Mouse (Mus musculus): ENCODE results near the gene Kmt2d. TPM values are rescaled to one million over a fixed set of nuclear protein-coding genes. Genes with fewer than 3 reads are reported as not detected.

Gene Kmt2d
- polyA plus RNA-seq, 1 experiment = 21.6 TPM

DNA sequence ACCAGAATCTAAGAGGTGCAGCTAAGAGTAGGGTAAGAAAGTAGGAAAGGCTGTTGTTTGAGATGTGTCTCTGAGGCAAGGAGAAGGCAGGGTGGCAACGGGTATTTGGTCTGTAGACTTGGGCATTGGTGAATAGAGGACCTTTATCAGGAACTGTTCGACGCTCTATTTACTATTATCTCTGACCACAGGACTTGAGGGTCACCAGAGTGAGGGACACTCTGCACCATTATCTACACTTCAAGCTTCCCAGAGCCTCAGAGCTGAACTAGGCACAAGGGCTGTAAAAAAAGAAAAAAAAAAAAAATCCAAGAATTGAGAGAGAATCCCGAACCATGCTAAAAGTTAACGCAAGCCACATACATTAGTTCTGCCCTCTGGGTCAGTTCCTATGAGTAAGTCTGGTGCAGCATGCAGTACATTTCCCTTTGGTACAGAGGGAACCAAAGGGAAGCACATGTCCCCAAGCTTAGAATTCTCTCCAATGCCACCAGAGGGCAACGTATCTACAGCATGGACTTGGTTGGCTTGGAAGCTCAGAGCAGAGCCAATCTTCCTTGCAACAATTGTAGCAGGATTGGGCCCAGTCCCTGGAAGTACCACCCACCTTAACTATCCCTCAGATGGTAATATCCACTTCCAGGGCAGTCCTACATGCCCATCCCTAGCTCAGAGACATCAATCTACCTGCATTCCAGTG lies 21.1 kb upstream of the Kmt2d start:
- DNase-seq (ENCODE audit: low read depth, low spot score) = no peak
- 37% methylated on average over 6 of the region's 6 CpGs for WGBS

DNA sequence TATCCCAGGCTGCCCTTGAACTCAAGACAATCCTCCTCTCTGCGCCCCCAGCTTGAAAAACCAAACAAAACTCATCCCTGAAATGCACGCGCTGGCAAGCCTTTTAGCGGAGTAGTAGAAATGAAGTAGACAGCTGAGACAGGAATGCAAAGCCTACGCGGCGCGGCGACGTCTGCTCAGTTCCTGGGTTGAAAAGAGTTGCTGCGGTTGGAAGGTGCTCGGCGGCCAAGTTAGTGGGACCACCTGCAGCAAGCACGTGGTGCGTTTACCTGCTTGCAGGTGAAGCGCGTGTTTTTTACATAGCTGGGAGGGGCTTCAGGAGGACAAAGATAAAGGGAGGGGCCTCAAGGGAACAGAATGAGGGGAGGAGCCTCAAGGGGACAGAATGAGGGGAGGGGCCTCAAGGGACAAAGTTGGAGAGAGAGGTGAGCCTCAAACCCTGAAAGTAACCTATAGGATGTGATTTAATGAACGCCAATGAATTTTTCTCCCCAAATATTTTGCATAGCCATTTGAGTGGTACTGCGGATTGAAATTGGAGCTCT lies 20.3 kb upstream of the Kmt2d start:
- DNase-seq (ENCODE audit: low read depth, low spot score) = no peak
- WGBS = 19% methylated on average over 19 of the region's 19 CpGs

DNA sequence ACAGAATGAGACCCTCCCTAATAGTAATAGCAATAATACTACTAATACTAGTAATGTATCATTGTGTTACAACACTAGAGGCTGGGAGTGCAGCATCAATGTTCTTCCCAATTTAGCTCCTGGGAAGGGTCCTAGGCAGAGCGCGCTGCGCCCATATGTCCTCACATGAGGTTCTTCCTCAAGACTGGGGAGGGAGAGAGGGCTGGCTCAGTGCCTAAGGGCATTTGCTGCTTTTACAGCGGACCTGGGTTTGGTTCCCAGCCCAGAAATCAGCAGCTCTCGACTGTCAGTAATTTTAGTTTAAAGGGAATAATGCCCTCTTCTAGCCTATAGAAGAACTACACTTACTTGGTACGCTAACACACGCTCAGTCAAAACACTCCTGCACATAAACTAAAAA lies 16.5 kb upstream of the Kmt2d start:
- WGBS = 76% methylated on average over 7 of the region's 7 CpGs
- DNase-seq (ENCODE audit: low read depth, low spot score) = no peak

DNA sequence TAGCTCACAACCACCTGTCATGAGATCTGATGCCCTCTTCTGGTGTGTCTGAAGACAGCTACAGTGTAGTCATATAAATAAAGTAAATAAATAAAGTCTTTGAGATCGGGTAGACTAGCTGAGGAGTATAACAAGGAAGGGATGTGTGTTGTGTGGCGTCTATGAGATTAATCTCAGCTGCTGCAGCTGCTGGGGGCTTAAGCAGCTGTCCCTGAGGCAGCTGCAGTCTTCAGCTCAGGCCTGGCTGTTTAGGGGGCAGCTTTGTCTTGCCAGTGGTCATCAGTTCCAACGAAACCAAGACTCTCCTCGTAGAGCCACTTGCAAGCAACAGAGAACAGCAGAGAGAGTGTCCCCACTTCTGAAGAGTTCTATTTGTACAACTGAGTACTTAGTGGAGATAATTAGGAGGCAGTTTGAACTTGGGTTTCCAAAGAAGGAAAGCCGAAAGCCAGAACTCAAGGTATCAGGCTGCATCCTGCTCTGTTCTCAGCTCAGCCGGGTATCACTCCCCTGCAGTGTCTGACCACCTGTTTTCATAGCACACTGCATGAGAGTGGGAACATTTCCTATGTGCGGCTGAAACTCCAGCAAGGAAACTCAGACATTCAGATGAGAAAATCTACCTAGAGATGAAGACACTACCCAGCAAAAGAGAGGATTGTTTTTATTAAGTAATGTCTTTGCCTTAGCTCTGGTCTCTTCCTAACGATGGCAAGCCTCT lies 15.8 kb upstream of the Kmt2d start:
- WGBS = 56% methylated on average over 8 of the region's 8 CpGs
- DNase-seq (ENCODE audit: low read depth, low spot score) = no peak

DNA sequence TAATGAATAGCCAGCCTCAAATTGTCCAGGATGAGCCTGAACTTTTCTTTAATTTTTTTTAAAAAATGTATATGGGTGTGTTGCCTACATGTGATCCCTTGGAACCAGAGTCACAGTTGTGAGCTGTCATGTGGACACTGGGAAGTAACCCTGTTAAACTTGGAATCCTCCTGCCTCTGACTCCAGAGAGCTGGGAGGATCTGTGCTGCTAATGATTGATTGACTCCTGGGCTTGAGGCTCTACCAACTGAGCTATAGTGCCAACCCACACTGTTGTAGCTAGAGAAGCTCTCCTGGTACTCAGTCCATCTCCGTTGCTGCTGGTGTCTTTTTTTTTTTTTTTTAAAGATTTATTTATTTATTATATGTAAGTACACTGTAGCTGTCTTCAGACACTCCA lies 13.1 kb upstream of the Kmt2d start:
- DNase-seq (ENCODE audit: low read depth, low spot score) = no peak
- 52% methylated on average over 1 of the region's 1 CpGs for WGBS

DNA sequence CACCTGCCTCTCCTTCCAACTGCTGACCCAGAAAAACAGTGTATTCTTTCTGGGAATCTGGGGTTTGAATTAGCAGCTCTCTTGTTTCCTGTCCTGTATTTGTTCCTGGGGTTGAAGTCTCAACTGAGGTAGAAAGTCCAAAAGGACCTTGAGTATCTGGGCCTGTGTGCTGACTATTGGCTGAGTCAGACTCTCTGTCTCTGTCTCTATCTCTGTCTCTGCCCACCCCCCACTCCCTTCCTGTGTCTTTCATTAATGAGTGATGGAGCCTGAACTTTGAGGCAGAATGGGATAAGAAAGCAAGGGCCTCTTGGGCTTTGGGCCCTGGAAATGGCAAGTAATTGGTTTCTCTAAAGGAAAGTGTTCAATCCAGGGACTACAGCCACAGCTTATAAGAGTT lies 12.7 kb upstream of the Kmt2d start:
- no peak for DNase-seq (ENCODE audit: low read depth, low spot score)

DNA sequence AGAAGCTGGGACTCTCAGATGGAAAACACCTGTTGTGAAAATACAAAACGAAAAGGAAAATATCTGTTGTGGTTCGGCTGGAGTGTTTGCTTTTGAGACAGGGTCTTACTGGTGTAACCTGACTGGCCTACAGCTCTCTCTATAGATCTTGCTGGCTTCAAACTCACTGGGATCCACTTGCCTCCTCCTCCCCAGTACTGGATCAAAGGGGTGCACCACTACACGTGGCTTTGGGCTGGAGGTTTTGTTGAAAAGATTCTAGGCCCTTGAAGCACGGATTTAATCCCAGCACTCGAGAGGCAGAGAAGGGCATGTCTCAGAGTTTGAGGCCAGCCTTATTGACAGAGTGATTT lies 10.6 kb upstream of the Kmt2d start:
- DNase-seq (ENCODE audit: low read depth, low spot score) = no peak
- WGBS = 12% methylated on average over 5 of the region's 5 CpGs

DNA sequence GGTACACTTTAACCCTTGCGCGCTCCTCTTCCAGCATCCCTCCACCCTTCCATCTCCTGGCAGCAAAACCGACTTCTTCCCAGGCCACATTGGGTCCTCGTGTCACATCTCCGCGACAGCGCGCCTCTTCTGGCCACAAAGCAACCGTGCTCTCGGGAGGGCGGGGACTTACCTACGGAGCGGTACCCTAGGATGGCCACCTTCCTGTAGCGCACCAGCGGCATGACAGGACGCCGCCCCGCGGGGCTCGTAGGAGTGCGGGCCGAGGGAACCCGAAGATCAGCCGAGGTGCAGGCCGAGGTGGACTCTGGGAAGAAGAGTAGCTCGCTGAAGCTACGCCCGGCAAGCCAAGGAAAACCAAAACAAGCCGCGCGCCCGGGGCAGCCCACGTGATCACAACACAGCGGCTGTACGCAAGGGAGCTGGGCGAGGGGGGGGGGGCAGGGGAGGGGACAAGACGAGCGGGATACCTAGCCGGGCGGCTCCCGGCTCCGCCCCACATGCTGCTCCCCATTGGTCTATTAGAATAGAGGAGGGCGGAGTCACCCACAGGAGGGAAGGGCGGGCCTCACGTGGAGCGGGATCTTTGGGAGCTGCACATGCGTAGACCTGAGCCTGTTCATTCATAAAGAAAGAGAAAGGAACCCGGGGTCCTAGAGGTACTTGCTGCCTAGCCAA lies 10.1 kb upstream of the Kmt2d start:
- DNase-seq (ENCODE audit: low read depth, low spot score) = peak; percentile 83
- WGBS = under 1% methylated on average over 48 of the region's 48 CpGs

DNA sequence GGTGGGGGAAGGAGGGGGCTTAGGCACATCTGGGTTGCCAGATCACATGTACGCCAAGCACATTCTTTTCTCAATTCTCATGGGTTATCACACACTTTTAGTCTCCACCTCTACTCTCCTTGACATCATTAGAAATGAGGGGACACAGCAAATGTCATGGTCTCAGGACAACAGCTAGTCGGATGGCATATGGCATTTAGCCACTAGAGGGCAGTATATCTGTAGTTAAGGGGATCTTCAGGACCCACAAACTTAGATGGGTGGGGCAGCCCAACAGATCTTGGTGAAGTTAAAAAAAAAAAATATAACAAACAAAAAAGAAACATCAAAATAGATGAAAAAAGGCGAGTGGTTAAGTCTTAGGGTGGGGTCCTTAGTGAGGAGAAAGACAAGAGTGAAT lies 6.3 kb upstream of the Kmt2d start:
- WGBS = 12% methylated on average over 3 of the region's 3 CpGs
- DNase-seq (ENCODE audit: low read depth, low spot score) = no peak

DNA sequence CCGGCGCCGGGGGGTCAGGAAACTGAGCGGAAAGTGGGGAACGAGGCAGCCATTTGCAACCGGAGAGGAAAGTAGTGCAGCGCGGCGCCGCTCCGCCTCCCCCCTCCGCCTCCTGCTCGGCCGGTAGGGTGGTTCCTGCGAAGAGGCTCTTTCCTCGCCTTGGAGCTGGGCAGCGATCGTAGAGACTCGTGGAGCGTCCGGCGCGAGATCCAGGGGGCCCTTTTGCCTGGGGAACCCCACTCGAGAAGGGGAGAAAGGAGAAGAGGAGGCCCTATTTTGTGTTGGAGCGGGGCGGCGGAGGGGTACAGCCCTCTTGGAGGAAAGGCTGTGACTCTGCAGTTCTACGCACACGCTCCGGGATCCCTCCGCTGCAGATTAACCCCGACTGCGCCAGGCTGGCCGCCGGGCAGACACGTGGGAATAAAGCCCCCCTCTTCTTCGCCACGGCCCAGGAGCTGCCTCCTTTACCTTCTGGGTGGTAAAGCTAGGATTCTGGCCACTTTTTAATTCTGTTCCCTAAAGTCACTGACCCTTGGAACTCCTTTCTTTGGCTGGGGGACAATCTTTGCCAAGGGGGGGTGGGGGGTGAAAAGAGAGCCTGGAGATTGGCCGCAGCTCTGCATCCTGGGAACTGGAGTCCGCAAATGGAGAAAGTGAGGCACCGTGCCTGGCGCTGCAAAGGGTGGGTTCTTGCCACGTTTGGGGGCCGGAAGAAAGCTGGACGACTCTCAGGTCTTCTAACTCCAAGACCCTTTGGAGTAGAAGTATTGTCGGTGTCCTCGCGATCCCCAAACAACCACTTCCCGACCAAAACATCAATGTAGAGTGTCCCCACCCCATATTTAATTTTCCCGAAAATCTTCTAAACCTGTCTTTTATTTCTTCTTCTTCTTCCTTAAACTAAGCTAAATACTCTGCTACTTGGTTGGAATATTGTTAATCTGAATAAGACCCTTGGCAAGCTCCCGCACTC lies 1.2 kb upstream of the Kmt2d start:
- WGBS = 2% methylated on average over 51 of the region's 51 CpGs
- no peak for DNase-seq (ENCODE audit: low read depth, low spot score)

DNA sequence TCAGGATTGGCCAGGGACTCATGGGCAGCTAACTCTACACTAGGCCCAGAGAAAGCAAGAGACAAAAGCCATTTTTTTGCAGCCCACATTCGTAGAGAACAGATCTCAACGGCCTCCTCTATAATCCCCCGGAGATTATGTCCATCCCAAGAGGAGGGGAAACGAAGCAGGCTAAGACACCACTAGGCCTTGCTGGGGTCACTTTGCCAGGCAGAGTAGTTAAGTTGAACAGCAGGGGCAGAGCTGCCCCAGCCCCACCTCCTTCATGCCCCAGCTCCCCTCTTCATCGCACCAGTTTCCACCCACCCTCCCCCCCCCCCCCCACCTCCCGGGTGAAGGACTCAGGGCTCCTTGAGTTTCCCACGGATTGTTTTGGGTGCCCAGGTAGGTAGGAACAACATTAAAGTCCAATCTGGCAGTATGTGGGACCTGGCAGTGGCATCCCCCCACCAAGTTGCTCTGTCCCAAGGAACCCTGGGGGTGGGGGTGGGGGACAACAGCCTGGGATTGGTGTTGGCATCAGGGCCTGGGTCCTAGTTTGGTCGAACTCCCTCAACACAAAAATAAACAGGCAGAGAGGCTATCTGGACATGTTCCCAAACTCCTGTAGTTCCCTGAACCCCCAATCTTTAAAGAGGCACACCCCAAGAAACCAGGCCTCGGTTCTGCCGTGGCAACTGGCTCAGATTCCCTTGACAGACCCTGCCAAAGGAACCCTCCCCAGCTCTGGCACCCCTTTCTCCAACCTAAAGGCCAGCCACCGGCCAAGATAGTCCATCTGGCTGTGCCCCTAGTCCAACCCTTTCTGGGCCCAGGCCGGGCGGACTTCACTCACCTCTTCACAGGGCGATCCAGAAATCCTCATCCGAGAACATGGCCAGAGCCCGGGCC lies 580 bp downstream of the Kmt2d start:
- under 1% methylated on average over 16 of the region's 16 CpGs for WGBS
- no peak for DNase-seq (ENCODE audit: low read depth, low spot score)

DNA sequence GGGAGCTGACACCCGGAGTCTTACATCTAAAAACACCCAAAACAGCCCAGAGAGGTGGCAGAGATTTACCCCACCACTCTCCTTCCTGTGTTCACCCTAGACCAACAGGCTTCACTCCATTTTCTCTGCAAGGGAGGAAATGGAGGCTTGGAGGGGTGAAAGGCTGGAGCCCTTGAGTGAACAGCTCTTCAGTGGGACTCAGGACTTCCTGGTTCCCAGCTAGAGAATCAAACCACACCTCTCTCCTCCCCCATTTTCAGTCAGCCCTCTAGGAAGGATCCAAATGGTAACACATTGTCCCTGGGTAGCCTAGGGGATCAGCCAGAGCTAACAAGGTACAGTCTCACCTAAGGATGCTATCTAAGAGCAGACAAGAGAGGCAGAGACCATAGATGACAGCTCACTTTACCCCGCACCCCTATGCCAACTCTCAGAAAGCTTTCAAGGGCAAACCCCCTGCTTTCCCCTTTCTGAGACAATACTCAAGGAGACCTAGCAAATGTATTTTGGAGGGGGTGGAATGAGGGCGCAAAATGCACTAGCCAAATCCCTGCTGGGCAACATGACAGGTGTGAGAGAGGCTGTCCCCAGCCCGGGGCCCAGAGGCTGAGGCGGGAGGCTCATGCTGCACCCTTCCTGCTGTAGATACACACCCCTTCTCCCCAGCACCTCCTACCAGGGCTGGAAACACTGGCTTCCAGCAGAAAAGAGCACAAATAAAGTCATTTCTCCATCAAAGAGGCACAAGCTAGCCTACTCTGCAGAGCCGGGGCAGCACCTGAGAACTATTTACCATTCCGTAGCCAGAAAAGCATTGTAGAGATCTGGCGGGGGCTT lies 1.4 kb downstream of the Kmt2d start:
- 3% methylated on average over 8 of the region's 8 CpGs for WGBS
- DNase-seq (ENCODE audit: low read depth, low spot score) = no peak

DNA sequence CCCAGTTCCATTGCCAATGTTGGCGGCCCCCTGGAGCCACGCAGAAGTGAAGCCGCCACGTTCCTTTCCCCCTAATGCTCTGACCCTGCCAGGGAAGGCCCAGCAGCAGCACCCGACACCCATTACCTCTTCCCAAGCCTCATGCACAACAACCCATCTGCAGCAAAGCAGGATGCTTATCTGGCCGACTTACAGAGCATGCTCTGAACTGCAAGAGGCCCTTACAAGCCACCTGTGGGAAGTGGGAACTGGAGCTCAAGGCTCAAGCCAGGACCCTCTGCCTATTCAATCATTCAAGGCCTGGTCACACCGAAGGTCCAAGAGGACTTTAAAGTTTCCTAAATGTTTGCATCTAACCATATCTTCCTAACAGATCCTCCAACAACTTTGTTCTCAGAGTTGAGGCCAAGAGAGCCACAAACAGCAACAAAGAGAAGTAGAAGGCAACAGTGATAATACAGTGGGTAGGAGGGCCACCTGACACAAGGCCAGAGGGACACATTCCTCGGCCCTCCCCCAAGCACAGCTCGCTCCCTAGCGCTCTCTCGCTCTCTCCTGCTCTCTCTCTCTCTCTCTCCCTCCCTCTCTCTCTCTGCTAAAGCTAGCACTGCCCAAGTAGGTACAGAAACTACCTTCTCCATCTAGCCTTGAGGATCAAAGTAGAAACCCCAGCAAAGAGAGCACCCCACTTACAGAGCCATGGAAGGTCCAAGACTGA lies 2.5 kb downstream of the Kmt2d start:
- DNase-seq (ENCODE audit: low read depth, low spot score) = no peak
- whole genome bisulfite sequencing = 45% methylated on average over 11 of the region's 11 CpGs

DNA sequence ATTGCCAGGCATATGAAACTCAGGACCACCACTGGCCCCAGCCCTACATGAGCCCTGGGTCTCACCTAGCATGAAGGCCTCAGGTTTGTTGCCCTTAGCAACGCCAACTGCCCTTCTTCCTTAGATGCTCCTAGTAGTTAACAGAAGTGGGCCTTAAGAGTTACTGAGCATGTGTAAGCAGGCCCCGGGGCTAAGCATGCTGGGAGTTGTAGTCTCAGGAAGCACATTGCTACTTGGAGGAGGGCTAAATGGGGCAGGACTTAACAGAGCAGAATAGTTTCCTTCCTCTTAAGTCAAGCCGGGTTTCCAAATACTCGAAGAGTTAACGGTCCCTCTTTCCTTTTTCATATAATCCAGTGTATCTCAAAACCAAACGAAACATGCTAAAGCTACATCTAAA lies 3.7 kb downstream of the Kmt2d start:
- no peak for DNase-seq (ENCODE audit: low read depth, low spot score)
- 19% methylated on average over 6 of the region's 6 CpGs for WGBS

DNA sequence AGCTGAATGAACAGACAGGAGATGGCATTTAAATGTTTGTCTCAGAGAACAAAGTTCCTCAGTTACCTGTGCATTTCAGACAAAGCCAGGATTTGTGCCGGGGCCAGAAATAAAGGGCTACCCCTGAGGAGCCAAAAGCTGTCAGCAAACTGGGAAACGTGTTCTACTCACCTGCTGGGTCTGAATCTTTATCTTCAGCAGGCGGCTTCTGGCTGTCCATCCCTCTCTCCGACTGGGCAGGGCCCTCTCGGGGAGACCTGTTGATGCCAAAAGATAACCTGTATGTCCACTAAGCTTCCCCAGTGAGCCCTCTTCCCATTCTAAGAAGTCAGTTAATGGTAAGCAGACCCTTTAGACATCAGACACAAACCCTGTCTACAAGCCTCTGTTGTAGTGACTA lies 4.5 kb downstream of the Kmt2d start:
- WGBS = 83% methylated on average over 5 of the region's 5 CpGs

DNA sequence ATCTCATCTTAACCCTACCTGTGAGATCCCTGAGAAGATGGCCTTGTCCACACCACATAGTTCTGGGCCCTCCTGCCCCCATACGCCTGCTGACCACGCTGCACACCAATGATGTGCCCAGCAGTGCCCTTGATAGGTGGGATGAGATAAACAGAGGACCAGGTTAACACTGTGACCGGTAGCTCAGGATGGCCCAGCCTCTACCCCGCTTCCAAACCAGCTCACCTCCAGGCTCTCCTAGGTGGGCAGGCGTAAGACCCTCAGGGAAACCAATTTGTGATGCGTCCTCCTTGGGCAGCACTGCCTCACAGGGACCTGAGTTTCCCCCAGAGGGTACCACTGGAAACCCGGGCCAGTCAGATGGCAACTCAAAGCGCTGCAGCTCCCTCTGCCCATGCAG lies 5.2 kb downstream of the Kmt2d start:
- no peak for DNase-seq (ENCODE audit: low read depth, low spot score)
- WGBS = 93% methylated on average over 8 of the region's 8 CpGs

More for the DNA sequence above, 4.5 kb downstream of the Kmt2d start:
- DNase-seq (ENCODE audit: low read depth, low spot score) = no peak

DNA sequence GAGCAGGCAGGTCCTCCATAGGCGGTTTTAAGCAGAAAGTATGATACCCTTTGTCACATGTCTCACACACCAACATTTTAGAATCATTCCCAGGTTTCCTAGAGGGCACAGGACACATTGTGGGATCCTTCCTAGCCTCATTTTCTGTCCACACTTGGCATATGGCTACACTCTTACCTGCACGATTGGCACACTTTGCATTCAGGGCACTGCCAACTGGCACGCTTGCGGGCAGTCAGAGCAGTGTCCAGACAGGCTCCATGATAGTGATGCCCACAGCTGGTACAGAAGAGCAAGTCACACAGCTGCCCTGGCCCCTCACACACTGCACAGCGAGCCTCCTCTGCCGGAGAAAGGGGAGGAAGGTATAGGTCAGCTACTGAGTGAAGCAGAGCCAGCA lies 6.1 kb downstream of the Kmt2d start:
- WGBS = 94% methylated on average over 6 of the region's 6 CpGs
- DNase-seq (ENCODE audit: low read depth, low spot score) = no peak

All from large intestine, adult 2 months (tissue).